Mouse (Mus musculus): ENCODE measurements at regions not wholly inside any gene's neighbourhood (a gene's known extent, or its start where the extent isn't known, plus 50 kb on each side); places are given as distances from the start of the nearest gene placed in this dataset.

DNA sequence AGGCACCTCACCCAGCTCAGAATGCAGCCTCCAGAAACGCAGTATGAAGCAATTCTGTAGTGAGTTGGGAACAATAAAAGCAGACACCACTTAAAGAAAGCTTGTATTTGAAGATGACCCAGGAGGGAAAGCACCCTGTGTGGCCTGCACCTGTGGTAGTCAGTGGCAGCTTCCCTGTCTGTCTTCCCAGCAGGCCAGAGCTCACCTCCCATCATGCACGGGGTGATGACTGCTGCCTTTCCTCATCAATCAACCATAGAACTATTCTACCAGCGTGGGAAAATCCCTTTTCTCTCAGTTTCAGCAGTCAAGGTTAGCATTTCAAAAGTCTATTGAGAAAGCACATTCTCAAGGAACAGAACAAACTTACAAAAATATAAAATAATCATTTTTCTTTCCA is 160.0 kb downstream of the Cog6 start:
- no peaks in the 10 kb centered on the region for H3K27me3 ChIP-seq (replicated peaks; ENCODE audit: control insufficient read depth, insufficient read depth, low read length)
- TF ChIP-seq CTCF (IDR thresholded peaks at IDR 0.05; ENCODE audit: low read depth): no peak
- no peak overlapping the region for H3K4me3 ChIP-seq (ENCODE audit: low read depth, low read length)
- WGBS: 57% methylated on average over 3 of the region's 3 CpGs
- no peaks in the 10 kb centered on the region for H3K9me3 ChIP-seq (ENCODE audit: control insufficient read depth)
- H3K27ac ChIP-seq (ENCODE audit: low read depth, low read length): no peak overlapping the region
- H3K4me1 ChIP-seq (replicated peaks; ENCODE audit: control insufficient read depth, insufficient read depth, low read length): no peaks in the 10 kb centered on the region
- H3K36me3 ChIP-seq (ENCODE audit: control insufficient read depth, insufficient read depth): no peaks in the 10 kb centered on the region
- H3K9ac ChIP-seq (ENCODE audit: low read depth, low read length): no peak overlapping the region
- H3K4me2 ChIP-seq (replicated peaks; ENCODE audit: low read depth): no peak overlapping the region
- ATAC-seq: no peak

DNA sequence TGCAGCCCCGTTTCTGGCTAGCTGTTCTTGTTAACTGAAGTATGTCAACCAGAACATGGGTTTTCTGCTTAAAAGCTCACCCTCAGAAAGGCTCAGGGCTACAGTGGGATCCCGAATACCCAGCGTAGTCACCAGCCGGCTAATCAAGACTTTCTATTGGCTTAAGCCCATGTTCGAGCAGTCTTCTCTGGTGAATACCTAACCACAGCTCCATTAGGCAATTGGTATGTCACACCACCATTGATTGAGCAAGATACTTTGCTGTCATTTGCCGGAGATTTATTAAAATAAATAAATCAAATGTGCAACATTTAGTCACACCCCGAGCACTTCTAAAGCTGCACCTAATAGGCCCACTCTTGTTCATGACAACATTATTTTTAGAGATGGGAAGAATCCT is 162.5 kb downstream of the Cog6 start:
- no peak for ATAC-seq
- Histone ChIP-seq H3K9ac (ENCODE audit: low read depth, low read length) (no peak overlapping the region), H3K9me3 (ENCODE audit: control insufficient read depth) (no peaks in the 10 kb centered on the region), H3K36me3 (ENCODE audit: control insufficient read depth, insufficient read depth) (no peaks in the 10 kb centered on the region), H3K4me3 (ENCODE audit: low read depth, low read length) (no peak overlapping the region), H3K27ac (ENCODE audit: low read depth, low read length) (no peak overlapping the region), H3K4me2 (replicated peaks; ENCODE audit: low read depth) (no peak overlapping the region), H3K27me3 (replicated peaks; ENCODE audit: control insufficient read depth, insufficient read depth, low read length) (no peaks in the 10 kb centered on the region), H3K4me1 (replicated peaks; ENCODE audit: control insufficient read depth, insufficient read depth, low read length) (no peaks in the 10 kb centered on the region)
- WGBS: 89% methylated on average over 7 of the region's 7 CpGs
- no peak for TF ChIP-seq CTCF (IDR thresholded peaks at IDR 0.05; ENCODE audit: low read depth)

DNA sequence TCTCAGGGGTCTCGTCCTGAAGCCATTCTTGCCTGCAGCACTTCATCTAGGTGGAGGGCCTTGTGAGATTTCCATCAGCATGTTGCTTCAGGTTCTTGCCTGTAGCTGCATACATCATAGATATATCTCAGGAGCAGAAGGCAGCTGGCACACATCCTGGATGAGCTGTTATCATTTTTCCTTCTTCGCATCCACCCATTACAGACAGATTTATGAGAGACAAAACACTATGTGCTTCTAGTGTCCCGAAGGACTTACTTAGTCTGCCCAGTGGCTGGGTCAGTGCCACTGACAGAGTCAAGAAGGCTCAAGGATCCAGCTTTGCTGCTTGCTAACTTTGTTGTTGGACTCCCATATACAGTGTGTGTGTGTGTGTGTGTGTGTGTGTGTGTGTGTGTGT is 163.9 kb downstream of the Cog6 start:
- H3K27ac ChIP-seq (ENCODE audit: low read depth, low read length): no peak overlapping the region
- no peak for ATAC-seq
- TF ChIP-seq CTCF (IDR thresholded peaks at IDR 0.05; ENCODE audit: low read depth): no peak
- H3K9me3 ChIP-seq (ENCODE audit: control insufficient read depth): no peaks in the 10 kb centered on the region
- H3K4me2 ChIP-seq (replicated peaks; ENCODE audit: low read depth): no peak overlapping the region
- no peak overlapping the region for H3K4me3 ChIP-seq (ENCODE audit: low read depth, low read length)
- no peaks in the 10 kb centered on the region for H3K27me3 ChIP-seq (replicated peaks; ENCODE audit: control insufficient read depth, insufficient read depth, low read length)
- H3K4me1 ChIP-seq (replicated peaks; ENCODE audit: control insufficient read depth, insufficient read depth, low read length): no peaks in the 10 kb centered on the region
- H3K9ac ChIP-seq (ENCODE audit: low read depth, low read length): no peak overlapping the region
- no peaks in the 10 kb centered on the region for H3K36me3 ChIP-seq (ENCODE audit: control insufficient read depth, insufficient read depth)
- whole genome bisulfite sequencing: 69% methylated on average over 3 of the region's 3 CpGs

DNA sequence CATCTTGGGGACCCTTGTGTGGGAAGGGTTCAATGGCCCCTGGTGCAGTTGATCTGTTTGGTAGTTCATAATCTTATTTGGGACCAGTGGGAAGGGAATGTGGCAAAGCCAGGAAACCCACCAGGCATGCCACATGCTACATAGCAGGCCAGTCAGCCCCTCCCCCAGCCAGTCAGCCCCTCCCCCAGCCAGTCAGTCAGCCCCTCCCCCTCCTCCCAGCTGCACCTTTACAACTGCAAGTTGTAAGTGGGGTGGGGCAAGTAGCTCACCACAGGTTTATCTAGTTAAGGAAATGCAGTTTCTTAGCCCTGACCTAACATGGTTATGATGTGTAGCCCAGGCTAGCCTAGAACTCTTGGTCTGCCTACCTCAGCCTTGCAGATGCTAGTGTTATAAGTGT is 171.9 kb downstream of the Cog6 start:
- H3K36me3 ChIP-seq (ENCODE audit: control insufficient read depth, insufficient read depth): no peaks in the 10 kb centered on the region
- no peak for ATAC-seq

DNA sequence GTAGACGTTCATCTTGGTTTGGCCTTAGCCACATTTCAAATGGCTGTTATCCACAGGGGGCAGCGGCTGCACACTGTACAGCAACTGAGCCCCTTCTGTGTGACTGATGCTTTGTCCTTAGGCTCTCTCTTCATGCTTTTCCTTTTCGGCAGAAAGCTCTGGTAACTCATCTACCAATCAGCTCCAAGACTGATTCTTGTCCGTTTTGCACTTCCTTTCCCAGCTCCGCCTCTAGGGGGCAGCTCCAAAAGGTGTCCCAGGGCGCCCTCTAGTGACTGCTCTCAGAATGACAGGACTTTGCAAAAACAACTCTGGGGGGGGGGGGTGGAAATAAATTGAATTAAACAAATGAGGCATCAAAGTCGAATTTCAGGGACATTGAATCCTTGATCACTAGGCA is 173.0 kb downstream of the Cog6 start:
- no peak overlapping the region for H3K4me2 ChIP-seq (replicated peaks; ENCODE audit: low read depth)
- H3K27ac ChIP-seq (ENCODE audit: low read depth, low read length): no peak overlapping the region
- no peaks in the 10 kb centered on the region for H3K27me3 ChIP-seq (replicated peaks; ENCODE audit: control insufficient read depth, insufficient read depth, low read length)
- H3K4me1 ChIP-seq (replicated peaks; ENCODE audit: control insufficient read depth, insufficient read depth, low read length): 0 out of 2 replicates have a peak, but pooled peaks cover 2% of the 10 kb centered on the region
- peak; percentile 97 for TF ChIP-seq CTCF (IDR thresholded peaks at IDR 0.05; ENCODE audit: low read depth)
- H3K36me3 ChIP-seq (ENCODE audit: control insufficient read depth, insufficient read depth): no peaks in the 10 kb centered on the region
- no peak for ATAC-seq
- H3K4me3 ChIP-seq (ENCODE audit: low read depth, low read length): no peak overlapping the region
- H3K9me3 ChIP-seq (ENCODE audit: control insufficient read depth): no peaks in the 10 kb centered on the region
- 34% methylated on average over 7 of the region's 7 CpGs for WGBS
- H3K9ac ChIP-seq (ENCODE audit: low read depth, low read length): no peak overlapping the region

More for the DNA sequence above, 171.9 kb downstream of the Cog6 start:
- H3K27ac ChIP-seq (ENCODE audit: low read depth, low read length): no peak overlapping the region
- no peak for TF ChIP-seq CTCF (IDR thresholded peaks at IDR 0.05; ENCODE audit: low read depth)
- no peak overlapping the region for H3K4me3 ChIP-seq (ENCODE audit: low read depth, low read length)
- H3K9ac ChIP-seq (ENCODE audit: low read depth, low read length): no peak overlapping the region
- H3K9me3 ChIP-seq (ENCODE audit: control insufficient read depth): no peaks in the 10 kb centered on the region
- 0 out of 2 replicates have a peak, but pooled peaks cover under 1% of the 10 kb centered on the region for H3K4me1 ChIP-seq (replicated peaks; ENCODE audit: control insufficient read depth, insufficient read depth, low read length)
- no peaks in the 10 kb centered on the region for H3K27me3 ChIP-seq (replicated peaks; ENCODE audit: control insufficient read depth, insufficient read depth, low read length)
- H3K4me2 ChIP-seq (replicated peaks; ENCODE audit: low read depth): no peak overlapping the region

DNA sequence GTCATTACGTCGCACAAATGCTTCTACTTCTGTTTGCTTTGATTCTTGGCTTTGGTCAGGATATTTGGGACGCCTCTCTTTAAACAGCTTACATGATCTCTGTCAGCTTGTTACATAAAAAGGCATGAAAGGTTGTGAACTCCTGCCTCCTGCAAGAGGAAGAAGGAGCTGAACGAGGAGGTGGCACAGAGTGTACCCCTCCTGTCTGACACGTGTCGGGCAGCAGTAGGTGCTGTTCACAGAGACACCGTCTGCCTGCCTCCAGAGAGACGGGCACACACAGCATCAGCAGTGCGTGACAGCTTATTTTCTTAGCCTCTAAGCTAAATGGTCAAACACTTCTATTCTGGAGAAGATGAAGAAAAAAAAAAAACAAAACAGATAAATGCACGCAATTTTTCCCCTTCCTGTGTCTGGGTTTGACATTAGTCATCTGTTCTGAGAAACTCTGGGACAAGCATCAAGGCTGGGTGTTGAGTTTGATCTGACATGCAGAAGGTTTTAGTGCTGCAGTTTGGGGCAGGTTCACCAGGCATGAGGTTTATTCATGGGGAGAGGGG is 174.1 kb downstream of the Cog6 start:
- WGBS: 79% methylated on average over 10 of the region's 10 CpGs
- H3K9ac ChIP-seq (ENCODE audit: low read depth, low read length): no peak overlapping the region
- no peak overlapping the region for H3K27ac ChIP-seq (ENCODE audit: low read depth, low read length)
- ATAC-seq: no peak
- 0 out of 2 replicates have a peak, but pooled peaks cover 2% of the 10 kb centered on the region for H3K4me1 ChIP-seq (replicated peaks; ENCODE audit: control insufficient read depth, insufficient read depth, low read length)
- H3K9me3 ChIP-seq (ENCODE audit: control insufficient read depth): no peaks in the 10 kb centered on the region
- no peaks in the 10 kb centered on the region for H3K27me3 ChIP-seq (replicated peaks; ENCODE audit: control insufficient read depth, insufficient read depth, low read length)
- TF ChIP-seq CTCF (IDR thresholded peaks at IDR 0.05; ENCODE audit: low read depth): no peak
- no peak overlapping the region for H3K4me3 ChIP-seq (ENCODE audit: low read depth, low read length)
- no peaks in the 10 kb centered on the region for H3K36me3 ChIP-seq (ENCODE audit: control insufficient read depth, insufficient read depth)
- no peak overlapping the region for H3K4me2 ChIP-seq (replicated peaks; ENCODE audit: low read depth)
